Mouse (Mus musculus) retina, adult 2 months (tissue): ENCODE results near the gene Ddb2.

Source experiments
- DNase-seq: peaks from one replicate; pipeline ENCODE4 v3.0.0-alpha.2; 2012; ENCODE audit warnings: low read depth, low spot score

The Ddb2 gene

DNA sequence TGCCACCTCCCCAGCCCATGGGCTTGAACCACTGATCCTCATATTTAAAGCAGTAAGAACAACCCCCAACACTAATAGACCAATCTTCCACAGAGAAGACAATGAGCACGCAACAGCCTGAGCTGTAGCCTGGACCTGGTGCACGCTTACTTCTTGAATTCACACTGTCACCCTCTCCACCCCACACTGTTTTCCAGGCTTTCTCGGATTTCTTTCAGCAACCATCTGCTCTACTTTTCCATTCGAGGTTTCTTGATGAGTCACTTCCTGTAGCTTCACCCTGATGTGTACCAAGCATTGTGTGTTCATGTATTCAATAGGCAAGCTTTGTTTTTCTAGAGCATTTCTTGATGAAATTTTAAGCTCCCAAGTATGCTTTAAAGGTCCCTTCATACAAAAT, 49.4 kb downstream of the Ddb2 start:
- no peak for DNase-seq

GRCm38 (mm10) chr2:91186208-91186607, 50.6 kb downstream of the Ddb2 start:
- DNase-seq = no peak

- no peak for DNase-seq
Measured at GRCm38 (mm10) chr2:91183711-91184405, 52.9 kb downstream of the Ddb2 start, which contains the start of gene Madd. Madd (minus strand) TSS chr2:91183837.

- DNase-seq = peak; percentile 99
Measured at GRCm38 (mm10) chr2:91183148-91183513, 53.7 kb downstream of the Ddb2 start.

DNA sequence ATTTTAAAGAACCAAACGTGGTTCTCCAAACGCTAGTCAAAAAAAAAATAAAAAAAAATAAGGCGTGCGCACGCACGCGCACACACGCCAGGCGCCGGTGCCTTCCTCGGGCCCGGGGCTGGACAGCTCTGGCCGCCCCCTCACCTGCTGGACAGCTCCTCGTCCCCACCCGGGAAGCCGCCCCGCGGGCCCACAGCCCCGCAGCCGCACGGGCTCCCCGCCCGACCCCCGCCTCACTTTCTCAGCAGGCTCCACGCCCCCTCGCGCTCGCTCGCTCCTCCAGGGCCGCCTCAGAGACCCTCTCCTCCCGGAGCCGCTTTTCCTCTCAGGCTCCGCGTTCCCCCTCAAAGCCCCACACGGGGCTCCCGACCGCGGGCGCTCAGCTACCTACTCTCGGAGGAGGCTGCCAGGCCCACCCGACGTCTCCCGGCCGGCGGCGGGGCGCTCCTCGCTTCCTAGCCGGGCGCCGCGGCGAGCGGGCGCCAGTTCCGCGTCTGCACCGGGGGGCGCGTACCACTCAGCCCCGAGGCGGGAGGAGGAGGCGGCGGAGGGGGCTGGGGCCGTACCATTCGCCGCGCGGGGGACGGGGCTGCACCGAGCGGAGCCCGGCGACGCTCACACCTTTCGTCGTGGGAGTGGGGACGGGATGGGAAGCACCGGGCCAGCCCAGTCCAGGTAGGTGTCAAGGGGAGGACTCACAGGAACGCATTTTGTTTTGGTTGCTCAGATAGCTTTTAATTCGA, 54.2 kb downstream of the Ddb2 start:
- DNase-seq = no peak

DNA sequence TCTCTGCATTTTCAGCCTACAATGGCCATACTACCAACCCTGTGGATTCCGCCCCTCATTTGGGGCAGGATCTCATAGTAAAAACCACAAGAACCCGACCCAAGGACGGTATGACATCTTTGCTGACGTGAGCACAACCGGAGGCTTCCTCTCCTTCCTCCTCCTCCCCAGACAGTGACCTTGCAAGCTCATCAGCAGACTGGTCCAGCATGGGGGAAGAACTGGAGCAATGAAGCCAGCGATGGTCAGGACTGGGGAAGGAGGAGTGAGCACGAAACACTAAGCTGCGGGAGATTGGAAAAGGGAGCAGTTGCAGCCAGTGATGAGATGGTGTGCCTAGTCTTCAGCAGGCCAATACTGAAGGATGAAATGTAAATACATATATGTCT, 54.8 kb downstream of the Ddb2 start:
- DNase-seq = no peak

GRCm38 (mm10) chr2:91180706-91181105, 56.1 kb downstream of the Ddb2 start:
- peak; percentile 70 for DNase-seq

GRCm38 (mm10) chr2:91179825-91180224, 57.0 kb downstream of the Ddb2 start:
- no peak for DNase-seq

GRCm38 (mm10) chr2:91176234-91176633, 60.5 kb downstream of the Ddb2 start:
- peak; percentile 75 for DNase-seq

DNA sequence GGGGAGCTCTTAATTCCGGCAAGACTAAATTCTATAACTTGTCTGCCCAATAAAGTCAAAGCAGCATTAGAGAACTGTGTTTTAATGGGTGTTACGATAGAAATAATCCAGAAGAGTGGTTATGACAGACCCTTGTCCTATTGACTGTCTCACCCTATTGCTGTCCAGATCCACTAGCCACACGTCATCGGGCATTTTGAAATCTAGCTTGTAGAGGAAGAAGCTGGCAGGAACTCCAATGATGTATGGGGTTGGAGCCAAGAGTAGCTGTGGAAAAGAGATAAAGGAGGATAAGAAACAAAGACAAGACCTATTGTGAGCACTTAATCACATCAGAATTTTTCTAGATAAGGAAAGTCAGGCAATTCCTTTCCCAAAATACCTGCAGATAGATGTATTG, 61.3 kb downstream of the Ddb2 start:
- no peak for DNase-seq

GRCm38 (mm10) chr2:91169587-91170322, 67.0 kb downstream of the Ddb2 start:
- DNase-seq = no peak

DNA sequence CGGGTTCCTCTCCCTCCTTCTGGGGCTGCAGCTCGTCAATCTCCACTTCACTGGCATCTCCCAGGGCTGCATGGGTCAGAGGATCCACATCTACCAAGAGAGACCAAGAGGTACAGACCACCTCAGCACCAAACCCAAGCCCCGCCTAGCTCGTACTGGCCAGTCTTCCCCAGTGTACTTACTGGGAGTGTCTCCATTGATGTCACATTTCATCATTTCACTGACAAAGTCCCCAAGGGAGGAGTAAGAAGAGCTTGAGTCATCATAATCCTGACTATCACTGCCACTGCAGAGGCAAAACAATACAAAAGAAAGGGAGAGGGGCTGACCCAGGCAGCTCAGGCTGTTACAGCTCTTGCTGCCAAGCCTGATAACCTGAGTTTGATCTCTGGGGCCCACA, 69.2 kb downstream of the Ddb2 start:
- DNase-seq = no peak

DNA sequence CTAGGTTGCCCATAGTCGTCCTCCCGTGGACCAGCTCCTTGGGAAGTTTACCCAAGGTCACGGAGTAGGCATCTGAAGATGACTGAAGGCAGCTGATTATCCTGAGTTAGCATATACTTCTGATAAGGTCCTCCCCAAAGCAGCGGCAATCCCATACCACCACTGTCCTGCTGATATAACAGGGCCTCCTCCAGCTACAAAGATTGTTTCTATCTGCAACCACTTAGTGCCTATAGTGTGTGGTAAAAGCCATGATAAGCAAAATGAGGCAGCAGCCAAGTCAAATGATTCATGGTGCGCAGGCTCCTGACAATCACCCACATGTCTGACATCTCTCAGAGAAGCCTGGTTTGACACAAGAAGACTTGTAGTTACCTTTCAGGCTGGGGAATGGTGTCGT, 71.8 kb downstream of the Ddb2 start:
- DNase-seq = no peak

GRCm38 (mm10) chr2:91163532-91163931, 73.2 kb downstream of the Ddb2 start:
- no peak for DNase-seq

- DNase-seq = no peak
Measured at GRCm38 (mm10) chr2:91162952-91163351, 73.8 kb downstream of the Ddb2 start.
